Mouse (Mus musculus) adrenal gland, adult 8-10 months (tissue): ENCODE measurements around the gene Morf4l1. TPM values are rescaled to one million over a fixed set of nuclear protein-coding genes. Genes with fewer than 3 reads are reported as not detected.

Experiments used
- DNase-seq: peaks from one replicate; pipeline ENCODE4 v3.0.0; 2022
- total RNA-seq, 4 experiments: library from RNA; stranded (reverse); gene quantifications; 2 replicates each; pipeline ENCODE4 v1.2.4; 2022

Morf4l1 gene
- total RNA-seq, result 100 to 1,000 TPM; 379 to 403 (median 391) TPM

- DNase-seq, result peak; percentile 97
Observed at GRCm38 (mm10) chr9:90114567-90115307, at the start of gene Morf4l1. Gene Morf4l1, minus strand, starts transcription at chr9:90114774.

DNA sequence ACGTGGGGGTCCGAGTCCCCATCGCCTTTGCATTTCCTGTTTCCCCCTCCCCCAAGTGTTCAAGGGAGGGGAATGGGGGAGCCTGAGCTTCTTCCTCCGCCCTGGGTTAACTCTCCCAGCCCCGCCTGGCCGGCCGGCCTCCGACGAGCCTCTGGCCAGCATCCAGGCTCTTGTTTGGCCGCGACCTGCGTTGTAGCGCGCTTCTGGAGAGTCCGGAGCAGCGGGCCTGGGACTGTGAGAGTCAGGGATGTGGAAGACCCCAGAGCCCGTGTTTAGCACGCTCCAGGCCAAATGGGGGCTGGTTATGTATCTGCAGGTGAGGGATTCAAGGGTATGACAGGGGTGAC lies 49.1 kb upstream of the Morf4l1 start:
- DNase-seq, result no peak

DNA sequence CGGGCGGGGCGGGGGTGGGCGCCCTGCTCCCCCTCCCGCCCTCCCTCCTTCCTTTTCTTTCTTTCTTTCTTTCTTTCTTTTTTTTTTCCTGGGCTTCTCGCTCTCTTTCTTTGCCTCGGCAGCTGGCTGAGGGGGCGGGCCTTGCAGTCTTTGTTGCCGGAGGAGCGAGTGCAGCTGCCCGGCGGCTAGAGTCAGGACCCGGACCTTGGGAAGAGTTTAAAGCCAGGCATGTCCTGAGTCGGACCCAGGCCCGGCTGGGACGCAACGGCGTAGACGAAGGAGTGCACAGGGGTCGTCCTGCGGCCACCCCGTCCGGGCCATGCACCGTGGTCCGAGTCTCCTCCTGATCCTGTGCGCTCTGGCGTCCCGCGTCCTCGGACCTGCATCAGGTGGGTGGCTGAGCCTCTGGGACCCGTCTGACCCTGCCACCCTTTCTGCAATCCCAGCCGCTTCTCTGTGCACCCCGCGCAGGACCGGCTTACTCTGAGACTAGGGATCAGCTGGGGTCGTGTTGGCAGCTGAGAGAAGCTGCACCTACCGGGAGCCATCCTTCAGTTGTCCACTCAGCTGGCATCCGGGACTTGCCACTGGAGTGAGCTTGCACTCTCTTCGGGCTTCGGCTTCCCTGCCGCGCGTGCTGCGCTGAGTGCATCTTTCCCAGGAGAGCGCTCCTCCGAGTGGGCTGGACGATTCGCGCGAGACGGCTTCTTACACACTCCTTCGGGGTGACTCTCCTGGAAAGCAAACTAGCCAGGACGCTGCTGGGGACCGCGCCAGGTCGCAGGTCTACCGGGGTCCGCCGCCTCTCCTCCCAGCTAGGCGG lies 48.6 kb upstream of the Morf4l1 start, which contains the start of gene Adamts7:
TSS of gene Adamts7 (plus strand) at position 144 of the 823 bp plus-strand sequence.
- DNase-seq, result peak; percentile 37

GRCm38 (mm10) chr9:90162243-90162925 lies 47.8 kb upstream of the Morf4l1 start:
- DNase-seq, result peak; percentile 31

- DNase-seq, result peak; percentile 45
Observed at GRCm38 (mm10) chr9:90146869-90147268, 32.3 kb upstream of the Morf4l1 start.

DNA sequence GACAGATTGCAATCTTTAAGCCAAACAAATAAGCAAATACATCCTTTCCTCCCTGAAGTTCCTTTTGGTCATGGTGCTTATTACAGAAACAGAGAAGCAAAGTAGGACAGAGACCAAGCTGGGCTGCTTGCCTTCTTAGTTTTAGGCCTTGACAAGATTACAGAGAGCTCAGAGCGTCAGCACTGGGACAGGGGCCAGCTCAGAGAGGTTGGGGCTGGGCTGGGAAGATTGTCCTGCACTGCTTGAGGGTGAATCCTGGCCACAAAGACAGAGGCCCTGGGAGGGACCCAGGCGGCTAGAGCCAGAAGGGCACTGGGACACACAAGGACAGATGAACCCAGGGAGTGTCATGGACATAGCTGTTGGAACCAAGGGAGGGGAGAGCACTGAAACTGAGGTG lies 31.2 kb upstream of the Morf4l1 start:
- peak; percentile 88 for DNase-seq

- DNase-seq, result no peak
Observed at GRCm38 (mm10) chr9:90136678-90136965, 22.0 kb upstream of the Morf4l1 start.

GRCm38 (mm10) chr9:90135963-90136677 lies 21.5 kb upstream of the Morf4l1 start:
- DNase-seq, result no peak

- no peak for DNase-seq
Observed at GRCm38 (mm10) chr9:90135466-90135865, 20.9 kb upstream of the Morf4l1 start.

- no peak for DNase-seq
Observed at GRCm38 (mm10) chr9:90133562-90134355, 19.2 kb upstream of the Morf4l1 start.

- DNase-seq, result no peak
Observed at GRCm38 (mm10) chr9:90128636-90129201, 14.1 kb upstream of the Morf4l1 start.

GRCm38 (mm10) chr9:90127146-90127545 lies 12.6 kb upstream of the Morf4l1 start:
- no peak for DNase-seq

DNA sequence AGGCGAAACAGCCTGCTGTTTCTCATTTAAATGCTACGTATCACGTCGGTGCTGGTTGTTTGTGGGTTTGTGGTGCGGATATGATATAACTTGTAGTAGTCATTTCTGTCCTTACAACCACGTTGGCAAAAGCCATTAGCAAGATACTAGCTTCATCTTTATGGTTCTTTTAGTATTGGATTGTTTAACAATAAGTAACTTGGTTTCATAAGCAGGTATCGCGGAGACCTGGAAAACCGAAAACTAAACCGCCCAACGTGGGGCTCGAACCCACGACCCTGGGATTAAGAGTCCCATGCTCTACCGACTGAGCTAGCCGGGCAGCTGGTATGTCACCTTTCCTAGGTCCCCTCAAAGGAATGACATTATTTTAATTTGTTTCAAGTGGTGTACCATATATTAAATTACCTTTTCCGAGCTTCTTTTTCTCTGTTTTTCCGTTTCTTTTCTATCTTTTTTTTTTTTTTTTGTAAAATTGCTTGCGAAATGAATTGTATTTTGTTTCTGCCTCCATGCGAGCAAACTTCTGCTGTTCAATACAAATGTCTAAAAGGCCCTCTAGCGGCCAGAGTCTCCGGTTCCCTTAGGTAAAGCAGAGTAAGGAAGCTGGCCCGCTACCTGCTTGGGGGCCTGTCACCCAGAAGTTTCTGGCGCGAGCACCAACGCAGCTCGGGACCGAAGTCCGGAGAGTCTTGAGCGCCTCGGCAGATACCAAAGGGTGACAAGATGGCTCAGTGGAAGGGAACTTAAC lies 11.9 kb upstream of the Morf4l1 start:
- DNase-seq, result peak; percentile 71

DNA sequence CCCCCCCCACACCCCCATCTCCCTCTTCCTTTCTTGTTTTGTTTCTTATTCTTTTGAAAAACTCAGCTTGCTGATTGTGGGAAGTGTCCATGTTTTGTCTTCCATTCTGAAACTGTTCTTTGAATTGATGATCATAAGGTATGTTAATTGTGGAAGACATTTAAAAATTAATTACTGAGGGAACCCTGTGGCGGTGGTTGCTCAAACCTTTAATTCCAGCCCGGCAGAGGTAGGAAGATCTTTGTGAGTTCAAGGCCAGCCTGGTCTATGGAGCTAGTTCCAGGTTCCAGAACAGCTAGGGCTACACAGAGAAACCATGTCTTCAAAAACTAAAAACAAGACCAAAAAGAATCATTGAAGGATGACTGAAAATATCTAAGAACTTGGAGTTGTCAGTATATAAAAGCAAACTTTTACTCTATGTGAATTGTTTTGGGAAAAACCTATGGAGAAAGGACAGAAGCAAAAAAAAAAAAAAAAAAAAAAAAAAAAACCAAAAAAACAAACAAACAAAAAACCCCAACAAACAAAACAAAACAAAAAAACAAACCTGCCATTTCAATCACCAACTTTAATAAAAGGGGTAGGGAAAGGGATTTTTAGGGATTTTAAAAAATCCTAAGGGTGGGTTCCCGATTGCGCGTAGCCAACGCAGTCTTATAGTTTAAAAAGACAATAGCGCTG lies 11.0 kb upstream of the Morf4l1 start:
- DNase-seq, result no peak

GRCm38 (mm10) chr9:90124873-90125245 lies 10.3 kb upstream of the Morf4l1 start:
- DNase-seq, result no peak

DNA sequence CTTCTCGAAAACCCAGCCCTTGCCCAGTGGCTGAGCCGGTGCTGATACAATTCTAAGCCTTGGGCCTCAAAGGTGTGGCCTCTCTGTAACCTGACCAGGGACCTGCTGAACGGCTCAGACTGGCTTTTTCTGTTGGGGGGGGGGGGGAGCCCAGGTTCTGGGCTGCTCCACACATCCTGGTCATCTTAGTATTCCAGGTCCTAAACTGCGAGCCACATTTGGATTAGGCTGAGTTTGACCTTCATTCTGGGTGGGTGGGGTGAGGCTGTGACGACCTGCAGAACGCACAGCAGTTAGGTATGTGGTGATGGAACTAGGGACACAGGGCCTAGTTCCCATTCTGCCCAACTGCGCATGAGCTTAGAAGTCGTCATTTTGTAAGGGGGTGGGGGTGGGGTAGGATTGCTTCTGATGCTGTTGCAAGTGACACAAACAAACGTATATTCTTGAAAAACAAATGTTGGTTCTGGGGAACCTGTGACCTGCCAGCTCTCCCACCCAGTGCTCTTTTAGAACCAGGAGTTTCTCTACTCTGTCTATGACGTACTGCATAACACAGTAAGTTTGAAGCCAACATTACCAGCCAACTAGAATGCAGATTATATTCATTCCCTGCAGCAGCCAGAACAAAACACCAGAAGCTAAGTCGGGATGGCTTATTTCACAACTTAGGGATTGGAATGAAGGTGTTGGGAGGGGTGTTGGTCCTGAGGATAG lies 9.7 kb upstream of the Morf4l1 start:
- no peak for DNase-seq

- no peak for DNase-seq
Observed at GRCm38 (mm10) chr9:90122246-90122740, 7.7 kb upstream of the Morf4l1 start.

DNA sequence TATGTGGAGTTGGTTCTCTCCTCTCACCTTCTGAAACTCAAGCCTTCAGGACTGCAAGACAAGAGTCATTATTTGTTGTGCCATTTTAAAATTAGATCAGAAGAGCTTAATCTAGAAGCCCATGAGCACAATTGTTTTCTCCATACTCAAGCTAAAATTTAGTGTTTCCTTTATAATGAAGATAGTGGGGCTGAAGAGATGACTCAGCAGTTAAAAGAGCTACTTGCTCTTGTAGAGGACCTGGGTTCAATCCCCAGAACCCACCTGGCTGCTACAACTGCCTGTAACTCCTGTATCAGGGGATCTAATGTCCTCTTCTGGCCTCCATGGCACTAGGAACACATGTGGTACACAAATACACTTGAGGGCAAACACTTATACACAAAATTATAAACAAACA lies 2.7 kb upstream of the Morf4l1 start:
- no peak for DNase-seq

DNA sequence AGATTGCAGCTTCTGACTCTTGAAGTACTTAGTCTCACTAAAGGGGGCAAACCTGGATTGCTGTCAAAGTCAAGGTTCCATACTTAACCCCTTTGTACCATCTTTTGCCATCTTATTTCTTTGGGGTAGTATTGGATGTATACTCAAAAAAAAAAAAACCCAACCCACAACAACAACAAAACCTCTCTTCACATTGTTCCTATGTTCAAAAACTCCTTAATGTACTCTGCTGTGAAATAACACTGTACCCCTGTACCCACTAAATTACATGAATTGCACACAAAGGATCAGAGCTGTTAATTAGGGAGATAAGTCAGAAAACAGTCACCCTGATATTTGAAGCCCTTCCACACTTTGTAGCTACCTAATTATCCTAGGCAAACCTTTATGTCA lies 730 bp upstream of the Morf4l1 start:
- DNase-seq, result no peak
